Mouse (Mus musculus): ENCODE data around the gene Znrf2.

DNA sequence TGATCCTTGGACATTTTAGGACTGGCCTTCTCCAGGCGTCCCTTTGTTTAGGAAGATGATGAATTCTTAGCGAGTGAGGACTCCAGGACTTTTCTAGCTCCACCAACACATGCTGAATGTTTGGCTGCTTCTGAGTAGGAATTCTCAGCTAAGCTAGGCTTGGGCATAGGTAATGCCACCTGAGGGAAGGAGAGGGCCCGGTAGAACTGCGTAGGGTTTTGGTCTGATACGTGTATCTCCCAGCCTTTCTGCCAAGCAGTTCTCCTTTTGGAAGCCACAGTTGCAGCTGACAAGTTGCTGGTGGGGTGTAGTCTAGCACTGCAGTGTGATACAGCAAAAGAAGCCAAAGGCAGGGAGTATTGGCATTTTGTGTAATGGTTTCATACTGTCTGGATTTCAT lies 10.9 kb upstream of the Znrf2 start:
- no peak for TF ChIP-seq CTCF (IDR thresholded peaks at IDR 0.05; ENCODE audit: low read depth, low read length)
- no peak for TF ChIP-seq EP300 (IDR thresholded peaks at IDR 0.05; ENCODE audit: insufficient read depth, low read depth, low read length)
